Mouse (Mus musculus): ENCODE data around the gene Olfr112.

DNA sequence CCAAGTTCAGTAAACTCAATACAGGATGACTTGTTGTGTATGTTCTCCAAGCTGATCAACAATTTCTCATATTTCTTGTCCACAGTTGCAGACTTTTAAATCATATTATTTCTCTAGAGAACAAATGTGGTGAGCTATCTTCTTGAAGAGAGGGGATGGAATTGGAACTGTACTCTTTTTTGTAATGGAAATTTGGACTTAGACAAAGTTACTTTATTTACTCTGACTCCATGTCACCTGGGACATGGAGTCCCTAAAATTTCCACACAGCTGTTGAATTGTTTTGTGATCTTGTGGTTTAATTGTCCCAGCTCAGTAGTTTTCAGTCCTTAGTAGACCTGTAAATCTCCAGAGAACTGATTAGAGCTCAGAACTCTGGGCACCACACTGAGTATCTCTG, 23.4 kb upstream of the Olfr112 start, which contains the start of gene Olfr114:
- TF ChIP-seq CTCF (IDR thresholded peaks at IDR 0.05; ENCODE audit: insufficient read depth, low read length) (no peak), POLR2A (IDR thresholded peaks at IDR 0.05; ENCODE audit: borderline replicate concordance, extremely low read depth, low read depth, low read length) (no peak)

Data from lung, adult 2 months (tissue).